ENCODE assay signal across 17 mouse cellular contexts in the genomic region with DNA sequence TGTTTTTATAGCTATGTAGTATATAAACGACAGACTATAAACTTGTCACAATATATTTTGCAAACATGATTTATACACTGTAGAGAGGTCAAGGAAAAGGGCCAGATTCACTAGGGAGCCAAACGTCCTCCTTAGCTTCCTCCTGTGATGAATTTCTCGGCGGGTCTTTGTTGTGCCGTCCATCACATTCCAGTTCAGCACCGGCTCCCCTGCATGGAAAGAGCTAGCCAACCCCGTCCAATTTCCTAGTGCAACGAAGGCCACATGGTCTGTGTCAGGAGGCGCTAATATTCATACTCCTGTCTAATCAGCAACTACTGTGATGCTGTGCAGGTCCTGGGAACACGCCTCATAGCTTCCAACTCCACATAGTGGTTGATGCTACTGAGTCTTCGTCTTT. TPM values are rescaled to one million over a fixed set of nuclear protein-coding genes. Genes with fewer than 3 reads are reported as not detected.
A peak's percentile ranks its signal among the peaks of the same experiment; 100 is the strongest.
DNase-seq lines count a peak whose midpoint lies in the region; ATAC-seq lines count a peak whose summit lies in the region.
"Had no signal": no experiment of that assay in that cellular context is flagged by ENCODE, and none has a peak within 500 bp of the region (broad histone marks: within the 10 kb centered on the region; RNA-seq: fewer than 3 reads in every experiment).

No protein-coding gene starts in this region.

- peak; percentile 59; the same call in 1 of the 2 replicates for ATAC-seq in heart, embryonic 14.5 days (ENCODE audit: insufficient number of reproducible peaks, insufficient read depth, low FRiP score, low read depth)

- no peak overlapping the region for H3K4me3 ChIP-seq in heart, embryonic 14.5 days (ENCODE audit: control insufficient read depth in 1 of 2, insufficient read depth in 1 of 2, low read depth in 1 of 2, low read length in 2 of 2)
- H3K4me3 ChIP-seq in embryonic facial prominence, embryonic 10.5 days: no peak overlapping the region
- H3K4me3 ChIP-seq: embryonic facial prominence, embryonic 13.5 days; hindbrain, embryonic 13.5 days; midbrain, embryonic 12.5 days; myocyte had no signal

- no peak overlapping the region for H3K9ac ChIP-seq in heart, embryonic 14.5 days (ENCODE audit: low read length)
- H3K9ac ChIP-seq: embryonic facial prominence, embryonic 13.5 days; hindbrain, embryonic 13.5 days; midbrain, embryonic 12.5 days had no signal

- H3K4me2 ChIP-seq in heart, embryonic 14.5 days (ENCODE audit: low read length): no peak overlapping the region
- H3K4me2 ChIP-seq: embryonic facial prominence, embryonic 13.5 days; hindbrain, embryonic 13.5 days; midbrain, embryonic 12.5 days had no signal

- no peaks in the 10 kb centered on the region for H3K9me3 ChIP-seq in heart, embryonic 14.5 days (ENCODE audit: control insufficient read depth, low read length)
- H3K9me3 ChIP-seq in embryonic facial prominence, embryonic 10.5 days: no peaks in the 10 kb centered on the region
- H3K9me3 ChIP-seq: embryonic facial prominence, embryonic 13.5 days; hindbrain, embryonic 13.5 days; midbrain, embryonic 12.5 days had no signal

- no peaks in the 10 kb centered on the region for H3K27me3 ChIP-seq in heart, embryonic 14.5 days (ENCODE audit: control insufficient read depth, insufficient read depth, low read length)
- H3K27me3 ChIP-seq in embryonic facial prominence, embryonic 10.5 days (replicated peaks; ENCODE audit: low read depth, poor library complexity, severe bottlenecking): no peaks in the 10 kb centered on the region
- H3K27me3 ChIP-seq: embryonic facial prominence, embryonic 13.5 days; hindbrain, embryonic 13.5 days; midbrain, embryonic 12.5 days had no signal

- no peaks in the 10 kb centered on the region for H3K36me3 ChIP-seq in heart, embryonic 14.5 days (ENCODE audit: control insufficient read depth, insufficient read depth, low read length)
- H3K36me3 ChIP-seq in embryonic facial prominence, embryonic 10.5 days (replicated peaks): no peaks in the 10 kb centered on the region
- H3K36me3 ChIP-seq: embryonic facial prominence, embryonic 13.5 days; hindbrain, embryonic 13.5 days; midbrain, embryonic 12.5 days had no signal

- intact Hi-C loops in left cerebral cortex, postnatal 10 days (cut with DNase I): no loop called here

- WGBS in heart, embryonic 14.5 days: 18% methylated on average over 11 of the region's 11 CpGs
- WGBS in embryonic facial prominence, embryonic 10.5 days: 66% methylated on average over 11 of the region's 11 CpGs

- no peak for DNase-seq in heart, postnatal 4 days
- DNase-seq in kidney, postnatal 4 days: peak; percentile 41 to 62
- no peak for DNase-seq in kidney, postnatal 36 days
- DNase-seq in embryonic facial prominence, embryonic 10.5 days (ENCODE audit: low spot score): peak; percentile 16
- peak; percentile 77 for DNase-seq in mesoderm, embryonic 11.5 days (ENCODE audit: low read depth, low spot score)
- no peak for DNase-seq in natural killer cell, adult 2 months (ENCODE audit: low spot score in 2 of 2)
- DNase-seq in left cerebral cortex, postnatal 10 days (ENCODE audit: extremely low spot score in 1 of 2, low spot score in 2 of 2): no peak
- DNase-seq: cerebellum, postnatal 14 days; kidney, adult 9 months; lung, postnatal 14 days had no signal

- peaks cover 5 to 12% of the 10 kb centered on the region in 2 experiments for H3K4me1 ChIP-seq in heart, embryonic 14.5 days (ENCODE audit: control insufficient read depth in 2 of 2, insufficient read depth in 2 of 2, low read length in 2 of 2)
- H3K4me1 ChIP-seq in embryonic facial prominence, embryonic 10.5 days: peaks cover 2% of the 10 kb centered on the region; the same call in 1 of the 2 replicates
- H3K4me1 ChIP-seq: embryonic facial prominence, embryonic 13.5 days; hindbrain, embryonic 13.5 days; midbrain, embryonic 12.5 days had no signal

- H3K27ac ChIP-seq in heart, embryonic 14.5 days (replicated peaks in 1 of 2; ENCODE audit: control insufficient read depth in 1 of 2, insufficient read depth in 1 of 2, low read depth in 2 of 2, low read length in 2 of 2): no peak overlapping the region
- H3K27ac ChIP-seq in embryonic facial prominence, embryonic 10.5 days (replicated peaks): no peak overlapping the region
- H3K27ac ChIP-seq: embryonic facial prominence, embryonic 13.5 days; hindbrain, embryonic 13.5 days; midbrain, embryonic 12.5 days had no signal

RNA-seq across cellular contexts. Expression of a gene that starts 15.5 kb away (rescaled TPM):
- polyA plus RNA-seq in heart, embryonic 14.5 days (2014; fragmentation: Nextera tagmentation; extraction: Ambion mirVana): 93.5 and 95.7 TPM in 2 replicates
- total RNA-seq in heart, postnatal 4 days (2021): 10 to 100 TPM; 24.3 to 28.7 TPM
- polyA plus RNA-seq in embryonic facial prominence, embryonic 10.5 days (2016; fragmentation: Nextera tagmentation; extraction: Ambion mirVana): 32.4 and 40.5 TPM in 2 replicates
- total RNA-seq in left cerebral cortex, postnatal 10 days (2021): 10 to 100 TPM; 22.4 to 23.1 TPM

RNA-seq across cellular contexts. Expression of a gene that starts 38.5 kb away (rescaled TPM):
- polyA plus RNA-seq in heart, embryonic 14.5 days (2014; fragmentation: Nextera tagmentation; extraction: Ambion mirVana): 81.2 and 86.3 TPM in 2 replicates
- 100 to 1,000 TPM; 107 to 115 TPM for total RNA-seq in heart, postnatal 4 days (2021)
- 10.3 and 10.8 TPM in 2 replicates for polyA plus RNA-seq in embryonic facial prominence, embryonic 10.5 days (2016; fragmentation: Nextera tagmentation; extraction: Ambion mirVana)
- 1 to 10 TPM; 5.8 to 7.0 TPM for total RNA-seq in left cerebral cortex, postnatal 10 days (2021)

RNA-seq across cellular contexts. Expression of a gene that starts 40.4 kb away (rescaled TPM):
- polyA plus RNA-seq in heart, embryonic 14.5 days (2014; fragmentation: Nextera tagmentation; extraction: Ambion mirVana): 0.35 and 0.59 TPM in 2 replicates
- total RNA-seq in heart, postnatal 4 days (2021): under 1 TPM; 0.29 to 0.69 TPM
- 1.6 and 1.7 TPM in 2 replicates for polyA plus RNA-seq in embryonic facial prominence, embryonic 10.5 days (2016; fragmentation: Nextera tagmentation; extraction: Ambion mirVana)
- not detected for total RNA-seq in left cerebral cortex, postnatal 10 days (2021)
- total RNA-seq: layer of hippocampus, postnatal 14 days; left cerebral cortex, postnatal 25 days had no signal
- polyA plus RNA-seq: myocyte had no signal

Comparison
In these comparisons a context has a peak if more than half of its experiments do, and no peak if none do; other contexts are left out.
1. DNase-seq: peak in kidney, postnatal 4 days (2 of 2), embryonic facial prominence, embryonic 10.5 days (single experiment) and mesoderm, embryonic 11.5 days (single experiment); none in heart, postnatal 4 days (single experiment), kidney, postnatal 36 days (0 of 2), natural killer cell, adult 2 months (0 of 2) and left cerebral cortex, postnatal 10 days (0 of 2).
2. RNA of a gene that starts 38.5 kb away (total RNA-seq): 107 to 115 TPM in heart, postnatal 4 days; 5.8 to 7.0 TPM in left cerebral cortex, postnatal 10 days; every median in the first group is over 10 times any median in the second.